In genomic region chr10:63951481-63951880, GRCm38 (mm10) we compare ENCODE assay signal across 18 mouse cellular contexts. TPM values are rescaled to one million over a fixed set of nuclear protein-coding genes. Genes with fewer than 3 reads are reported as not detected.
"Had no signal": no experiment of that assay in that cellular context is flagged by ENCODE, and none has a peak within 500 bp of the region (broad histone marks: within the 10 kb centered on the region; RNA-seq: fewer than 3 reads in every experiment).

No protein-coding gene starts in this region.

- H3K9me3 ChIP-seq: heart, embryonic 13.5 days; hindbrain, embryonic 10.5 days; hindbrain, embryonic 12.5 days; intestine, embryonic 15.5 days; limb, embryonic 10.5 days; limb, embryonic 12.5 days had no signal

- H3K9ac ChIP-seq: heart, embryonic 13.5 days; hindbrain, embryonic 12.5 days; hindbrain, embryonic 14.5 days; intestine, embryonic 15.5 days; limb, embryonic 12.5 days had no signal

- H3K27ac ChIP-seq: gastrocnemius, adult 2 months; hindbrain, embryonic 10.5 days; hindbrain, embryonic 12.5 days; hindbrain, embryonic 14.5 days; intestine, embryonic 15.5 days; layer of hippocampus, adult 2 months; limb, embryonic 10.5 days; limb, embryonic 12.5 days had no signal

- H3K36me3 ChIP-seq: heart, embryonic 13.5 days; hindbrain, embryonic 10.5 days; hindbrain, embryonic 12.5 days; intestine, embryonic 15.5 days; limb, embryonic 10.5 days; limb, embryonic 12.5 days had no signal

- H3K27me3 ChIP-seq: heart, embryonic 13.5 days; hindbrain, embryonic 12.5 days; intestine, embryonic 15.5 days; limb, embryonic 12.5 days had no signal

- H3K4me2 ChIP-seq: heart, embryonic 11.5 days; hindbrain, embryonic 12.5 days; hindbrain, embryonic 14.5 days; intestine, embryonic 15.5 days; limb, embryonic 12.5 days had no signal

- DNase-seq: gastrocnemius, postnatal 10 days had no signal

- H3K4me1 ChIP-seq: intestine, embryonic 15.5 days; limb, embryonic 12.5 days had no signal

- ATAC-seq: forebrain, embryonic 16.5 days; hindbrain, embryonic 16.5 days; inflammation-experienced regulatory T-cells, adult 6 months; intestine, embryonic 15.5 days; intestine, postnatal 0 days had no signal

- H3K4me3 ChIP-seq: gastrocnemius, adult 2 months; heart, embryonic 13.5 days; hindbrain, embryonic 10.5 days; hindbrain, embryonic 12.5 days; intestine, embryonic 15.5 days; layer of hippocampus, adult 2 months; left cerebral cortex, adult 2 months; limb, embryonic 10.5 days; limb, embryonic 12.5 days had no signal

RNA-seq across cellular contexts. Expression of gene Gm10118, which starts 24.2 kb away (rescaled TPM):
- polyA plus RNA-seq: inflammation-experienced regulatory T-cells, adult 6 months; kidney, embryonic 14.5 days; kidney, embryonic 16.5 days; limb, embryonic 10.5 days; limb, embryonic 12.5 days had no signal
